Mouse (Mus musculus) lung, adult 2 months (tissue): Measurements from ENCODE around the gene Gm10643. TPM values are rescaled to one million over a fixed set of nuclear protein-coding genes. Genes with fewer than 3 reads are reported as not detected.

Source experiments
- DNase-seq: peaks from one replicate; pipeline ENCODE4 v3.0.0; 2022
- H3K4me1 ChIP-seq: fragments of 200-500 bp; 2 replicates; pipeline ENCODE4 v1.6.1; 2011; ENCODE audit warnings: low read length; ENCODE audit not compliant: control insufficient read depth, insufficient read depth
- H3K4me3 ChIP-seq: fragments of 200-500 bp; replicated peaks from 2 replicates; pipeline ENCODE3; 2011; ENCODE audit warnings: low read depth, mild to moderate bottlenecking, control low read depth, low read length; ENCODE audit errors: extremely low read depth
- CTCF ChIP-seq: fragments of 200-500 bp; IDR thresholded peaks from 2 replicates; pipeline ENCODE4 v1.5.1; 2011; ENCODE audit warnings: mild to moderate bottlenecking, low read length, control low read depth; ENCODE audit not compliant: insufficient read depth
- POLR2A ChIP-seq: fragments of 200-500 bp; IDR thresholded peaks from 2 replicates; pipeline ENCODE4 v1.6.1; 2011; ENCODE audit warnings: low read depth, mild to moderate bottlenecking, control low read depth, low read length, borderline replicate concordance; ENCODE audit errors: extremely low read depth
- WGBS: fragments of 180-500 bp; shearing (Covaris S2); methylation state at CpG from one replicate; pipeline ENCODE4 v1.1.7; 2018; 5-methylcytosine and 5-hydroxymethylcytosine counted together
- polyA plus RNA-seq: library from polyadenylated mRNA; depleted of rRNA; stranded (reverse); fragments of >200 nt; gene quantifications from 2 replicates; pipeline ENCODE4 v1.2.3, GENCODE M21; 2012; rRNA removed

The Gm10643 gene
- polyA plus RNA-seq: 0.71 and 1.0 TPM in 2 replicates

DNA sequence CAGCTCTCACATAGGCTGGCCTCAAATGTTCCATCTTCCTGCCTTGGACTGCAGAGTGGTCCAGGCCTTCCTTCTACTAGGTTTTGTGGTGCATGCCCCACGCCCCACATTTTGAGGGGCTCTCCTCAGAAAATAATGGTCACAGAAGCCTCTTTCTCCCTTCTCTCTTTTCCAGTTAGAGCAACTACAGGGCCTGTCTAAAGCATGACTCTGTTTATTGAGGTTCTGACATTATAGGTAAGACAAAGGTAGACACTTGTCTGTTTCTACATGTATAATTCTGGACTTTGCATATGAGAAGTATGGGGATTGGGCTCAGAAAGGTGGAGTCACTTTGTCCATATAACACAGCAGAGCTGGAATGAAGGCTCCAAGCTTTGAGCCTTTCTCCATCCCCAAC is at the start of gene Gm10643:
Gene Gm10643, minus strand, starts transcription at position 101 of the 400 bp plus-strand sequence.
- Histone ChIP-seq H3K4me1 (peaks cover 7% of the 10 kb centered on the region), H3K4me3 (peak within 1 kb of the TSS; percentile 55)
- no peak for DNase-seq
- TF ChIP-seq CTCF: no peak
- WGBS: 84% methylated on average over 1 of the region's 1 CpGs

DNA sequence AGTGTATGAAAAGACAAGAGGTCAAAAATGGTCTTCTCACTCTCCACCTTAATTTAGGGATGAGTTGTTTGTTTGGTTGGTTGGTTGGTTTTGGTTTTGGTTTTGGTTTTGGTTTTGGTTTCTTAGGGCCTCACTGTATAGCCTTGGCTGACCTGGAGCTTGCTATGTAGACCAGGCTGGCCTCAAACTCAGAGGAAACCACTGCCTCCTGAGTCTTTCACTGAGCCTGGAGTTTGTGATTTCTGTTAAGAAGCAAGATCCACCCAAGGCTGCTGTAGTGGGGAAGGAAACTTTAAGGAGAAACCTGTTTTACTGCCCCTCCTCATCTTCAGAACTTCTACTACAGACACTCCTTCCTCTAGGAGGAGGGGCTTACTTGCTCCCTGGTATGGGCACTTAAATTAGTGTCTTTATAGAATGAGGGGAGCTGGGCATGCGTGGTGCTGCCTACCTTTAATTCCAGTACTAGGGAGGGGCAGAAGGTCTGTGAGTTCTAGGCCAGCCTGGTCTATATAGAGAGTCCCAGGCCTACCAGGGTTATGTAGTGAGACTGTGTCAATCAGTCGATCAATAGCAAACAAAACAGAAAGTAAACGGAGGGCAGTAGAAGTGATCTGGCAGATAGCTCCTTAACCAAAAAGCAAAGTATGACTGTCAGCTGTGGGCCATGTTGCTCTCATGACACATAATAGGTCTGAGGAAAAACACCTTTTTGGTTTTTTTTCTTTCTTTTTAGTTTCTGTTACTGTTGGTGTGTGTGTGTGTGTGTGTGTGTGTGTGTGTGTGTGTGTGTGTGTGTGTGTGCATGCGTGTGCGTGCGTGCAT is 41.5 kb upstream of the Gm10643 start:
- no peak for DNase-seq
- Histone ChIP-seq H3K4me1 (peaks cover 3% of the 10 kb centered on the region; the same call in 1 of the 2 replicates), H3K4me3 (no peak overlapping the region)
- TF ChIP-seq POLR2A (no peak), CTCF (no peak)
- WGBS: 86% methylated on average over 6 of the region's 6 CpGs

DNA sequence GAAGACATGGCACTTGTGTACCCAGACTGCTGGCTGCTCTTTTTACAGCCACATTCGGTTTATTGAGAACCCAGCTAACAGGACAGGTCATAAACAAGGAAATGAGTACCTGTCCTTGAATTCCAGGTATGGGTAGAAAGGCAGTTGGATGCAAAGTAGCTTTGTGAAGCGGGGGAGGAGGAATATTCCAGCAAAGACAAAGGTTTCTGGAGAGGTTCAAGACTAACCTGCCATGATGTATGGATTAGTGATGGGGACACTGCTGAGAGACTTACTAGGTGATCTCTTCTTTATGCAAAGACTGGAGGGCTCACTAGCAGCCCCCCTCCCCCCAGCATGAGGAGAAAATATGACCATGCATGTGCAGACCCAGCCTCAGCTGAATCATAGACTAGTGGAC is 40.7 kb upstream of the Gm10643 start:
- H3K4me1 ChIP-seq: peaks cover 3% of the 10 kb centered on the region; the same call in 1 of the 2 replicates
- DNase-seq: no peak
- 73% methylated on average over 2 of the region's 2 CpGs for WGBS

DNA sequence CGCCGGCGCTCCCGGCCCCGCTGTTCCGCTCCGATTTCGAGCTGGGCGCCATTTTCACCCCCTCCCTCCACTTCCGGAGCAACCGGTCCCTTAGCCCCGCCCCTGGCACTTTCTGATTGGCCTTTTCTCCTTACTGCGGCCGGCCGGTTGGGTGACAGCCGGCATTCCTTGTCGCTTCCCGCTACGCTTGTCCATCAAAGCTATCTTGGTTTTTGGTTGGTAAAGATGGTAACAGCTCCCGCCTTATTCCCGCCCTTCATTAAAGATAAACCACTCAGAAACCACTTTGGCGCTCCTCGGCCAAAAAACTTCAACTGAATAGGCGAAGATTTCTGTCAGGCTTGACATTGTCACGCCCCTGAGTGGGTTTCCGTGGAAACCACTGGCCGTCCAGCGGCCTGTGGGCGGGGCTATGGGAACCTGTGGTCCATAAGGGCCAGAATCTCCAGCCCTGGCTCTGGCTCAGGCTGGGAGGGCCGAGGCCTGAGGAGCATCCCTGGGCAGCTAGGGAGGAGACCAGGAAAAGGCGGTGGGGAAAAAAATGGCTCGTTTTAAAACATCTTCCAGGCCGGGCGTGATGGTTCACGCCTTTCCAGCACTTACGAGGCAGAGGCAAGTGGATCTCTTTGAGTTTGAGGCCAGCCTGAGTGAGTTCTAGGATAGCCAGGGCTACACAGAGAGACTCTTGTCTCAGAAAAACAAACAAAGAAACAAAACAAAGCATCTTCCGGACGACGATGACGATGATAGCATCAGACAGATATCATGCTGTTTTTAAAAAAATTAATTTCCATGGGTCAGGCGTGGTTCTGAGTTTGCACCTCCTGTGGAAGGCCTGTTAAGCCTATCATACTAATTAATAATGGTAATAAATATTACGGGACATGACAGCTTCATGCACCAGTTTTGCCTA is 40.0 kb upstream of the Gm10643 start, which contains the start of gene Dcaf15:
Gene Dcaf15, minus strand, starts transcription at position 72 of the 913 bp plus-strand sequence.
- 7% methylated on average over 42 of the region's 42 CpGs for WGBS
- TF ChIP-seq POLR2A (0 out of 2 replicates have a peak, but pooled peaks have one; percentile 35), CTCF (no peak)
- peak within 1 kb of the TSS; percentile 45 for H3K4me3 ChIP-seq
- peaks cover 3% of the 10 kb centered on the region; the same call in 1 of the 2 replicates for H3K4me1 ChIP-seq
- peak; percentile 96 for DNase-seq

More for the DNA sequence above, 40.7 kb upstream of the Gm10643 start:
- TF ChIP-seq POLR2A (no peak), CTCF (no peak)
- no peak overlapping the region for H3K4me3 ChIP-seq

DNA sequence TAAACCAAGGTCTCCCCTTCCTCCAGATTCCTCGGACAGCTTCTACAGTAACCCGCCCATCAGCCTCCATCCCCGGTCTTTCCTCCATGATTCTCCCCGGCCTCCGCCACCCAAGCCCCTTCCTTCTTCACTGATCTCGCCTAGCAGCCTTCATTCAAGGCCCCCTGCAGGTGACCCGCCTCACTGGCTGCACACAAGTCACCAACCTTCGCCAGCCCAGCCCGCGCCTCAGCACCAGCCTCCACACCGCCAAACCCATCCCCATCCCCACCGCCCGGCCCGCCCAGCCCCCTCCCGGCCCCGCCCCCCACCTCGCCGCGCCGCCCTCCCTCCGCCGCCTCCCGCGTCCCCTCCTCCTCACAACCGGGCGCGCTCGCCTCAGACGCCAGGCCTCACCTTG is 39.3 kb upstream of the Gm10643 start:
- WGBS: under 1% methylated on average over 28 of the region's 29 CpGs
- peak overlapping the region; percentile 45 for H3K4me3 ChIP-seq
- TF ChIP-seq POLR2A (no peak), CTCF (no peak)
- DNase-seq: no peak
- H3K4me1 ChIP-seq: peaks cover 3% of the 10 kb centered on the region; the same call in 1 of the 2 replicates

DNA sequence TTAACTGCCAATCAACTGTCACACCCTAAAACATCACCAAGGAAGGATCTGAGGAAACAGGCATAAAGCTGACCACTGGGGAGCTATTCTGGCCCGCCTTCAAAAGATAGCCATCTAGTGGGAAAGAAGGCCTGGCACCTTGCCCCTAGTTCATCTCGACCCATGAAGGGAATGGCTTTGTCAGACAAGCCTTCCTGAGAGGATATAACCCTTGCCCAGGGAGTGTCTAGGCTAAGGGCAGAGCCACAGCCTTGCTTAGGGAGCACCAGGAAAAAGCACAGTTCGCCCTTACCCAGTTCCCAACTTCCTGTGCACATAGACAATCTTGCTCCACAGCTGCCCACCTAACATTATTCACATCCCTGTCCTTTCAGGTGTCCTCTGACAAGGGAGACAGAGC is 38.7 kb upstream of the Gm10643 start:
- TF ChIP-seq CTCF: no peak
- TF ChIP-seq POLR2A: no peak
- DNase-seq: no peak
- H3K4me1 ChIP-seq: peaks cover 3% of the 10 kb centered on the region; the same call in 1 of the 2 replicates
- no peak overlapping the region for H3K4me3 ChIP-seq
- 25% methylated on average over 3 of the region's 3 CpGs for WGBS

DNA sequence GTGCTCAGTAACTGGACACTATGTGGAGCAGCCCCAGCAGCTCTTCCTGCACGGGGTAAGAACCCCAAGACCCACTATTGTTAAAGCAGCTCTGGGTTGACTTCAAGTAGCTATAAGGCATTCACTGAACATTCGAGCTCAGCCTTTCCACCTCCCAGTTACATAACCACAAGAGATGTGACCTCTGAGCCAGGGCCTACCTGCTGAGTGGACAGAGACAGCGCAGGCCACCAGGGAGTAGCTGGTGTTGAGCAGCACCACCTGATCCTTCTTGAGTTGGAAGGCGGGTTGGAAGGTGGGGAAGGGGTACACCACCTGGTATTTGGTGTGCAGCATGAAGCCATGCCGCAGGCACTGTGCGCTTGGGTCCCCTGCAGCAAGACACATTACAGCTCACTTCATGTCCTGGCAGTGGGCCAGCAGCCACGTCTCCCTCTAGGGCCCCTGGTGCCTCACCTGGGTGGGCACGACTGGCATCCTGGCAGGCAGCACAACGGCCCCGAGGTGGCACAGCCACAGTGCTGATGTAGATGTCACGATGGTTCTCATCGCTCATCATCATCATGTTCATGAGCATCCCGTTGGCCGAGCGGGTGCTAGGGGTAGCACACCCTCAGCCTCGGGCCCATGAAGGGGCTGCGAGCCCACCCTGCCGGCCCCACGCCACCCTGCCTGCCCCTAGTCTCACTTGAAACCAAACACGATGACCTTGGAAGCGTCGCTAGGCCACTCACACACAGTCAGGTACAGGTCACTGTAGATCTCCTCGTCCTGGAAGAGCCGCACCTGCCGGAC is 36.7 kb upstream of the Gm10643 start:
- no peak overlapping the region for H3K4me3 ChIP-seq
- WGBS: 89% methylated on average over 25 of the region's 25 CpGs
- TF ChIP-seq CTCF (no peak), POLR2A (no peak)
- DNase-seq: no peak
- peaks cover 3% of the 10 kb centered on the region; the same call in 1 of the 2 replicates for H3K4me1 ChIP-seq

DNA sequence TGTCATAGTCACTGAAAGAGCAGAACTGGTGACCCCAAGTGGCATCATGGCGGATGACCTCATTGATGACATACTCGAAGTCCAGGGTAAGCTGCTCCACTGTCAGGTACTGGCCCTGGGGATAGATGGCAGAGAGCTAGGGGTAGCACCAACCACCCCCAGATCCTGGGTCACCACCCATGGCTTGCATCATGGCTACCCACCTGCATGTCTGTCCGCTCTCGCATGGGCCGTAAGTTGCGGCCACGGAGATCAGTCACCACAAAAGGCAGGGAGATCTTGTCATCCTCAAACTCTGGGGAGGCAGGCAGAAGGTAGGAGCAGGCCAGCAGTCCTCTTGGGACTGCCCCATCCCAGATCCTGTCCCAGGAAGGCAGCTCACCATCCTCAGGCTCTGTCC is 33.4 kb upstream of the Gm10643 start:
- no peak for DNase-seq
- Histone ChIP-seq H3K4me1 (no peaks in the 10 kb centered on the region), H3K4me3 (no peak overlapping the region)
- TF ChIP-seq CTCF (no peak), POLR2A (no peak)
- 92% methylated on average over 7 of the region's 7 CpGs for WGBS
